Mouse (Mus musculus) forebrain, embryonic 12.5 days (tissue): Measurements from ENCODE around the gene Ltbp1. TPM values are rescaled to one million over a fixed set of nuclear protein-coding genes. Genes with fewer than 3 reads are reported as not detected.

Experiments used
- ATAC-seq: fragments of 200-750 bp; cut with Nextera tagmentation; 2 replicates; pipeline ENCODE4 v1.8.0; 2017; ENCODE audit warnings: moderate TSS enrichment; ENCODE audit not compliant: low FRiP score
- H3K27ac ChIP-seq: fragments of 300-500 bp; sonication (generic); 2 replicates; pipeline ENCODE4 v1.5.1; 2016; ENCODE audit warnings: mild to moderate bottlenecking
- H3K27me3 ChIP-seq: fragments of 300-500 bp; sonication (generic); 2 replicates; pipeline ENCODE4 v1.6.1; 2016; ENCODE audit warnings: mild to moderate bottlenecking
- H3K36me3 ChIP-seq: fragments of 300-500 bp; sonication (generic); replicated peaks from 2 replicates; pipeline ENCODE4 v1.6.1; 2016; ENCODE audit warnings: mild to moderate bottlenecking
- H3K4me1 ChIP-seq: fragments of 300-500 bp; sonication (generic); 2 replicates; pipeline ENCODE4 v1.6.1; 2016
- H3K4me2 ChIP-seq: fragments of 300-500 bp; sonication (generic); 2 replicates; pipeline ENCODE4 v1.6.1; 2016; ENCODE audit warnings: mild to moderate bottlenecking, moderate library complexity
- H3K4me3 ChIP-seq: fragments of 300-500 bp; sonication (generic); replicated peaks from 2 replicates; pipeline ENCODE4 v1.5.1; 2016; ENCODE audit warnings: mild to moderate bottlenecking
- H3K9ac ChIP-seq: fragments of 300-500 bp; sonication (generic); 2 replicates; pipeline ENCODE4 v1.6.1; 2016; ENCODE audit warnings: mild to moderate bottlenecking
- H3K9me3 ChIP-seq: fragments of 300-500 bp; sonication (generic); 2 replicates; pipeline ENCODE4 v1.6.1; 2016
- WGBS: fragments of 180-500 bp; shearing (Covaris S2); methylation state at CpG from one replicate; pipeline ENCODE4 v1.1.7; 2016; 5-methylcytosine and 5-hydroxymethylcytosine counted together
- polyA plus RNA-seq: library from polyadenylated mRNA; unstranded; fragments of >200 nt; fragmentation: Nextera tagmentation; extraction: Ambion mirVana; gene quantifications from 2 replicates; pipeline ENCODE4 v1.2.1, GENCODE M21; 2016

The Ltbp1 gene
- polyA plus RNA-seq, 1 experiment from 2014 or later = 4.0 TPM

- H3K9me3 ChIP-seq = no peaks in the 10 kb centered on the region
- no peaks in the 10 kb centered on the region for H3K36me3 ChIP-seq
- no peak overlapping the region for H3K27ac ChIP-seq
- H3K4me2 ChIP-seq = no peak overlapping the region
- no peaks in the 10 kb centered on the region for H3K27me3 ChIP-seq
- H3K4me1 ChIP-seq = no peaks in the 10 kb centered on the region
- no peak overlapping the region for H3K9ac ChIP-seq
- no peak overlapping the region for H3K4me3 ChIP-seq
- 88% methylated on average over 1 of the region's 1 CpGs for WGBS
- no peak for ATAC-seq
These were observed 21.3 kb upstream of the Ltbp1 start for GRCm38 (mm10) chr17:74984071-74984470.

DNA sequence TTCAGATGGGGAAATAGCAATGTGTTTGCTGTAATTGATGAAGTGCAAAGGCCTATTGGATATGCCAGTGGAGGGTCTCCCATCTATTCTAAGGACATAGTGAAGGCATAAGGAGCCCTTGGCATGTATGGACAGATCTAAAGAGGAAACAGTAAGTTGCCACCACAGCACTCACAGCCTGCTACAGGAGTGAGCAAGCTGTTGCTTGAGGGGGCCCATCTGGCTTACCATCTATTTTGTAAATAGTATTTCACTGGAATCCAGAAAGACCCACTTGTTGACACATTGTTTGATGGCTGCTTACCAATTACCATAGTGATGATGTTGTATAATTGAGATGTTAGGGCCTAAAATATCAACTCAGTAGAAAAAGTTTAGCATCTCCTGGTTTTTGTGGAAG is 20.7 kb upstream of the Ltbp1 start:
- no peak overlapping the region for H3K4me3 ChIP-seq
- H3K27me3 ChIP-seq = no peaks in the 10 kb centered on the region
- H3K9ac ChIP-seq = no peak overlapping the region
- no peak overlapping the region for H3K27ac ChIP-seq
- ATAC-seq = no peak
- no peaks in the 10 kb centered on the region for H3K9me3 ChIP-seq
- H3K4me1 ChIP-seq = no peaks in the 10 kb centered on the region
- no peak overlapping the region for H3K4me2 ChIP-seq
- no peaks in the 10 kb centered on the region for H3K36me3 ChIP-seq

DNA sequence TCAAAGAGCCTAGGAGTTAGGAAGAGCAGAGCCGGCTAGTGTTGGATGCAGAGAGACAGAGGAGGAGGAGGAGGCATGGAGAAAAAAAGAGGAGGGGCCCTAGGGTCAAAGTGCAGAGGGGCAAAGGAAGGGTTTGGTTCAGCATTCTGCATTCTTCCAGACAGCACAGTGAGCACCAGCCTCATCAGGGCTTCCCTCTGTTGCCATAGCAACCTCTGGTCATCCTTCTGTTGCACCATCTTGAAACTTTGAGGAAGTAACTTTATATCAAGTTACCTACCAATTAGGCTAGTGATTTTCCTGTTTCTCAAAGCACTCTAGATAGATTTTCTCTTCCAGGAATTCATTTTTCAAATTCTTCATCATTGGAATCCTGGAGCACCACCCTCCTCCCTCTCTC is 18.3 kb upstream of the Ltbp1 start:
- no peak for ATAC-seq
- no peak overlapping the region for H3K9ac ChIP-seq
- no peaks in the 10 kb centered on the region for H3K36me3 ChIP-seq
- H3K4me2 ChIP-seq = no peak overlapping the region
- H3K4me1 ChIP-seq = no peaks in the 10 kb centered on the region
- no peaks in the 10 kb centered on the region for H3K27me3 ChIP-seq
- no peaks in the 10 kb centered on the region for H3K9me3 ChIP-seq
- H3K4me3 ChIP-seq = no peak overlapping the region
- no peak overlapping the region for H3K27ac ChIP-seq
- WGBS = 39% methylated on average over 1 of the region's 1 CpGs

- ATAC-seq = no peak
- H3K9me3 ChIP-seq = no peaks in the 10 kb centered on the region
- H3K4me1 ChIP-seq = peaks cover 12% of the 10 kb centered on the region
- H3K4me3 ChIP-seq = no peak overlapping the region
- H3K4me2 ChIP-seq = no peak overlapping the region
- no peak overlapping the region for H3K9ac ChIP-seq
- H3K36me3 ChIP-seq = no peaks in the 10 kb centered on the region
- no peak overlapping the region for H3K27ac ChIP-seq
- WGBS = 91% methylated on average over 4 of the region's 4 CpGs
- no peaks in the 10 kb centered on the region for H3K27me3 ChIP-seq
These were observed 15.7 kb upstream of the Ltbp1 start for GRCm38 (mm10) chr17:74989691-74990090.

DNA sequence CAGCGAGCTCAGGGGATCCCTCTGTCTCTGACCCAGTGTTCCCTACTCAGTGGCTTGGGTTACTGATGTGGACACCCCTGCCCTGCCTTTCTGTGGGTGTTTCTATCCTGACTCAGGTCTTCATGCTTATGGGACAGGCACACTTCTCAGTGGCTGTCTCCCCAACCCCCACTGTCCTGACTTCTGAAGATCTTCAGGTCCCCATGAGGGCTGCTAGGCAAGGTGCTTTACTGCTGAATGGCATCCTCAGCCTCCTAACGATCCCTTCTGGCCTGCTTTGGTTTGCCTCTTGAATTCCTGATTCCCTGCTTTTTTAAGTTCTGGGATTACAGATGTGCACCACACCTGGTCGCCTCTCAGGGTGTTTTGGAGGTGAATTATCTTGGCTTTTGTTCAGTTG is 14.8 kb upstream of the Ltbp1 start:
- H3K9ac ChIP-seq = no peak overlapping the region
- H3K4me2 ChIP-seq = no peak overlapping the region
- no peak overlapping the region for H3K27ac ChIP-seq
- H3K27me3 ChIP-seq = no peaks in the 10 kb centered on the region
- ATAC-seq = no peak
- H3K4me1 ChIP-seq = peaks cover 21% of the 10 kb centered on the region
- WGBS = 79% methylated on average over 3 of the region's 3 CpGs
- H3K36me3 ChIP-seq = no peaks in the 10 kb centered on the region
- no peaks in the 10 kb centered on the region for H3K9me3 ChIP-seq
- no peak overlapping the region for H3K4me3 ChIP-seq

DNA sequence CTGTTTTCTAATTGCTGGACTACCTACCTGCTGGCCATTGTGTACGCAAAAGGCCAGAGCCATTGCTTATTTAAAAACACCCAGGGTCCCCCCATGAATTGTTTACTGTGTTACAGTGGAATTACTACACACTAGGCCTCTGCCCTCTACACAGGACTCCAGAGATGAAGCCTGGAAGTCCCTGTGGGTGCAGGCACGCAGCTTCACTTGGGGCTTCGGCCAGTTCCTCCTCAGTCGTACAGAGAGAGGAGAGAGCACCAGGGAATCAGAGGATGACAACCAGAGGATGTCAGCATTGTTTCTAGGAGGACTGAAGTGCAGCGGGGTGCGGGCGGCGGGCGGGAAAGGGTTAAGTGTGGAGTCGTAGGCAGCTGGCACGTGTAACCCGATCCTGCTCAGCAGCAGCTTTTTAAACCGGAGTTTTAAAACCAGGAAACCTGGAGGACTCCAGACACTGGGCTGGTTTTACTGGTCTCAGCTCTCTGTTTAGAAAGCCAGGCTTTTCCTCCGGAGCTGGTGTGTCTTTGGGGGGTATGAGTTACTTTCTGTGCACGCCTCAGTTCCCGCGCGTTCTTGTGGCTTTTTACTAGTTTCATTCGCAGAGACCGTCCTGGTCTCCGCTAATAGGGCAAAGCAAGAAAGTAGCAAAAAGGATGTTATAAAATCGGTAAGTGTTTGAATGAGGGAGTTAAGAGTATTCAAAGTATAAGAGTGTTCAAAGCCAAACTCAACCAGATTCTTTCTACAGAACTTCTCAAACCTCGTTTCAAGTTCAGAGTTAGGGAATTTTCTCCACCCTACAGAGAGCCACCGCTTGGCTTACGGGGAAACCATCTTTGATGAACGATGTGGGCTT is 11.4 kb upstream of the Ltbp1 start:
- no peaks in the 10 kb centered on the region for H3K36me3 ChIP-seq

GRCm38 (mm10) chr17:74994582-74994893 is 10.8 kb upstream of the Ltbp1 start:
- H3K9ac ChIP-seq = no peak overlapping the region
- H3K9me3 ChIP-seq = no peaks in the 10 kb centered on the region
- H3K27ac ChIP-seq = peak overlapping the region; percentile 51
- peaks cover 21% of the 10 kb centered on the region for H3K4me1 ChIP-seq
- peak overlapping the region; percentile 33 for H3K4me3 ChIP-seq
- WGBS = 0% methylated on average over 4 of the region's 4 CpGs
- no peaks in the 10 kb centered on the region for H3K36me3 ChIP-seq
- H3K4me2 ChIP-seq = peak overlapping the region; percentile 57
- ATAC-seq = peak; percentile 39; the same call in 1 of the 2 replicates
- no peaks in the 10 kb centered on the region for H3K27me3 ChIP-seq

More for the DNA sequence above, 11.4 kb upstream of the Ltbp1 start:
- Histone ChIP-seq H3K9ac (peak overlapping the region; percentile 44; the same call in 1 of the 2 replicates), H3K4me3 (peak overlapping the region; percentile 33), H3K4me1 (peaks cover 21% of the 10 kb centered on the region), H3K27ac (peak overlapping the region; percentile 51), H3K4me2 (peak overlapping the region; percentile 57), H3K27me3 (no peaks in the 10 kb centered on the region), H3K9me3 (no peaks in the 10 kb centered on the region)
- 2% methylated on average over 26 of the region's 26 CpGs for WGBS
- ATAC-seq = peak; percentile 86

DNA sequence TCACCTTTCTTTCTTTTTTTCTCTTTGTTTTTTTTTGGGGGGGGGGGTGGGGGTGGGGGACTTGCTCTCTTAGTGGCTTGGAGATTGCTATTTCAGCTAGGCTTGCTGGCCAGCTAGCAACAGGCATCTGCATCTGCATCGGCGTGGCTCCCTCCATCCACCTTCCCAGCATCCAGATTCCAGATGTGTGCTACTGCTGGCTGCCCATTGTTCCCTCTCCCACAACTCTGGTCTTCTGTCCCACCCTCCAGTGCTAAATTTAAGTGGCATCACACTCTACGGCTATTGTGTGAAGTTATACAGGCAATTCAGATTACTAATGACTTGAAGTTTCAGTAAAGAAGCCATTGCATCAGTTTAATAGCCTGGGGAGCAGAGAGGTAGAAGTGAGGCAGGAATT is 10.1 kb upstream of the Ltbp1 start:
- Histone ChIP-seq H3K4me3 (no peak overlapping the region), H3K27ac (no peak overlapping the region), H3K9ac (no peak overlapping the region), H3K4me1 (peaks cover 21% of the 10 kb centered on the region), H3K4me2 (no peak overlapping the region), H3K36me3 (no peaks in the 10 kb centered on the region), H3K9me3 (no peaks in the 10 kb centered on the region), H3K27me3 (no peaks in the 10 kb centered on the region)
- 25% methylated on average over 3 of the region's 3 CpGs for WGBS
- no peak for ATAC-seq

DNA sequence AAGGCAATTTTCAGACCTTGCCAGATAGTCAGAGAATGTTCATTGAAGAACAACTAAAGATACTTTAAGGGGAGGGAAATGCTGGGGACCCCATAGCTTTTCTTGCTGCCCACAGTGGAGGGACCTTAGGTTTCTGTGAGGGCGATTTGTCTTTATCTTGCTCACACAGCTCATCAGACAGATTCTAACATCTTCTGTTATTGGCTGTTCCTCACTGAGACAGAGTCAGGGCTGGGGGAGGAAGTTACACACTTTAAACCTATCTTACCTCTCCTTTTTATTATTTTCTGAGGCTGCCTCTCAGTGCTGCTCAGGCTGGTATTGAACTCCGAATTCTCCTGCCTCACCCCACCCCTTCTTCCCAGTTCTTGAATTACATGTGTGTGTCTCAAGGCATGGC is 5.3 kb upstream of the Ltbp1 start:
- no peak overlapping the region for H3K4me2 ChIP-seq
- H3K27ac ChIP-seq = no peak overlapping the region
- H3K9me3 ChIP-seq = no peaks in the 10 kb centered on the region
- H3K36me3 ChIP-seq = no peaks in the 10 kb centered on the region
- ATAC-seq = no peak
- H3K4me3 ChIP-seq = no peak overlapping the region
- peaks cover 5% of the 10 kb centered on the region for H3K4me1 ChIP-seq
- no peak overlapping the region for H3K9ac ChIP-seq
- peaks cover 7% of the 10 kb centered on the region; the same call in 1 of the 2 replicates for H3K27me3 ChIP-seq
- WGBS = 76% methylated on average over 2 of the region's 2 CpGs

GRCm38 (mm10) chr17:75004820-75005219 is 548 bp upstream of the Ltbp1 start:
- Histone ChIP-seq H3K36me3 (no peaks in the 10 kb centered on the region), H3K4me2 (peak overlapping the region; percentile 99), H3K27ac (no peak overlapping the region), H3K9ac (0 out of 2 replicates have a peak overlapping the region, but pooled peaks have one; percentile 83), H3K4me1 (peaks cover 8% of the 10 kb centered on the region), H3K9me3 (no peaks in the 10 kb centered on the region), H3K27me3 (peaks cover 7% of the 10 kb centered on the region; the same call in 1 of the 2 replicates), H3K4me3 (peak overlapping the region; percentile 77)
- WGBS = under 1% methylated on average over 11 of the region's 11 CpGs
- peak; percentile 88 for ATAC-seq

GRCm38 (mm10) chr17:75005685-75006680 is 615 bp downstream of the Ltbp1 start:
- H3K4me2 ChIP-seq = peak overlapping the region; percentile 99
- H3K9me3 ChIP-seq = no peaks in the 10 kb centered on the region
- peak overlapping the region; percentile 36; the same call in 1 of the 2 replicates for H3K27ac ChIP-seq
- H3K9ac ChIP-seq = peak overlapping the region; percentile 83
- peaks cover 8% of the 10 kb centered on the region for H3K4me1 ChIP-seq
- H3K27me3 ChIP-seq = peaks cover 7% of the 10 kb centered on the region; the same call in 1 of the 2 replicates
- WGBS = under 1% methylated on average over 93 of the region's 94 CpGs
- peak overlapping the region; percentile 77 for H3K4me3 ChIP-seq
- ATAC-seq = peak; percentile 72
- no peaks in the 10 kb centered on the region for H3K36me3 ChIP-seq

- WGBS = 88% methylated on average over 6 of the region's 6 CpGs
- Histone ChIP-seq H3K9ac (no peak overlapping the region), H3K36me3 (no peaks in the 10 kb centered on the region), H3K4me3 (no peak overlapping the region), H3K27ac (no peak overlapping the region), H3K27me3 (no peaks in the 10 kb centered on the region), H3K4me1 (peaks cover 8% of the 10 kb centered on the region), H3K9me3 (no peaks in the 10 kb centered on the region), H3K4me2 (no peak overlapping the region)
- ATAC-seq = no peak
These were observed 5.6 kb downstream of the Ltbp1 start for GRCm38 (mm10) chr17:75010955-75011354.
